Mouse (Mus musculus) liver, embryonic 18 days (tissue): ENCODE results near the gene Foxk2. TPM values are rescaled to one million over a fixed set of nuclear protein-coding genes. Genes with fewer than 3 reads are reported as not detected.

Source experiments
- polyA plus RNA-seq: library from polyadenylated mRNA; depleted of rRNA; stranded (reverse); fragments of >200 nt; gene quantifications from 2 replicates; pipeline ENCODE4 v1.2.3, GENCODE M21; 2012; rRNA removed

The Foxk2 gene
- 7.1 TPM in 2 replicates for polyA plus RNA-seq

DNA sequence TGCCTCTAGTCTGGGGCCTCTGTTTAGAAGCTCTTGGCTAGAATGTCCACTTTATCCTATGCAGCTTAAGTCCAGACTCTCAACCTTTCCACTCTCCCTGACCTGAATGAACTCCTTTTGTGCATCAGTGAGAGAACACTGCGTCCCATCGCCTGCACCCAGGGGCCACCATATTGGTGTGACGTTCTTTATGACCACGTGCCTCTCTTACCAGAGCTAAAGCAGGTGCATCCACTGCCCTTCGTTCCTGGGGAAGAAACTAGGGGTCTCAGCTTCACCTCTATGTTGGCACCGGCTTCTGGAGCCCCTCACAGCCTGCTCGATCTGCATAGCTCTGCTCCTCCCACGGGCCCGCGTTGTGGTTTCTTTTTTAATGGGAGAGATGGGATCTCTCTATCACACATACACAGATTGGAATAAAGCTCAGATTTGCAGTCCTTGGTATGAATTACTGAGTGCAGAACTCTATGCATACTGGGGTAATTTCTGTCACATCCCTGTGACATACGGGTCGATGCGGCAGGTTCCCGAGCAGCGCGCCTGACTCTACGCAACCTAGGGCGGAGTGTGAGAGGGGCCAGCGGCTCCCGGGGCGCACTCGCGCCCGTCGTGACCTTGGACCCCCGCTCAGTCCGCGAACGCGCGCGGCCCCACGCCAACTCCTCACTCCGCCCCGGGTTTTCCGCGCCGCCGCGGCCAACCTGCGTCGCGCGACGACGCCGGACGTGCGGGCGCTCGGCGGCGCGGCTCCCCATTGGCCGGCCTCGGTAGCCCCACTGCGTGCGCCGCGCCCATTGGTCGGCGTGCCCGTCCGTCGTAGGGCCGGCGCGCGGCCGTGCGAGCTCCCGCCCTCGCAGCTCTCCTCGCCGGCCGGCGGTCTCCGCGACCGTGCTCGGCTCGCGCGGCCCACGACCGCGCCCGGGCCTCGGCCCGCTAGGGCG is at the start of gene Foxk2:
Gene Foxk2, plus strand, starts transcription at position 831 of the 941 bp plus-strand sequence.

GRCm38 (mm10) chr11:121229018-121229439 is 30.8 kb upstream of the Foxk2 start, which contains the start of gene Cybc1:
TSS of gene Cybc1 (minus strand) at chr11:121229322.

GRCm38 (mm10) chr11:121236564-121237344 is 23.0 kb upstream of the Foxk2 start, which contains the start of gene Narf:
TSS of gene Narf (plus strand) at chr11:121237253.

DNA sequence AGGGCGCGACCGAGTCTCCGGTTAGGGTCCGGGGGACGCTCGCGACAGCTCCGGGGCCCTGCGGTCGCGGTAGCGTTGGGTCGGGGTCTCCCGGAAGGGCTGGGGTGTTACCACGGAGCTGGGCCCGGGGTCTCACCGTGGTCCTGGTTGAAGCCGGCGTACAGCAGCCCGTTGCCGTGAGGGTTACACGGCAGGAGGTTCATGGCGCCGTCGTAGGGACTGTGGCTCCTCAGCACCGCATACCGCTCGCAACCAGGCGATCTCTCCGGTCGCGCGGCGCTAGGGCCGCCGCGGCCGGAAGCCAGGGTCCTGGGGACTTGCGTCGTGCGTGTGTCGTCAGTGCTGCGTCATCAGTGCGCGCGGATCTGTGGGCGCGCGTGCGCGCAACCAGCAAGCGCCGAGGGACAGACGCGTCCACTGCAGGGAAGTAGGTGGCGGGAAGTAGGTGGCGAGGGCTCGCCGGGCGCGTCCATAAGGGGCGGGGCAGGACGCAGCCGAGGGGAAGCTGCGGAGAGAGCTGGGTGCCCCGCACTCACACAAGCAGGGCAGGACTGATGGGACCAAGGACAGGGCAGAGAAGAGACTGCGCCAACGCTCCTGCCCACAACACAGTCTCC is 94.4 kb downstream of the Foxk2 start, which contains the start of gene Wdr45b:
Gene Wdr45b, minus strand, starts transcription at position 355 of the 617 bp plus-strand sequence.

Other genes starting within 250 kb of the Foxk2 start
- gene Cd7, start 220.6 kb upstream of the Foxk2 start, polyA plus RNA-seq: 1.0 and 2.6 TPM in 2 replicates
- 0.02 and 0.08 TPM in 2 replicates for gene Sectm1b, start 196.4 kb upstream of the Foxk2 start, polyA plus RNA-seq
- 2.1 and 2.3 TPM in 2 replicates for gene Sectm1a, start 178.8 kb upstream of the Foxk2 start, polyA plus RNA-seq
- not detected in 2 replicates for gene Tex19.2, start 141.3 kb upstream of the Foxk2 start, polyA plus RNA-seq
- gene Tex19.1, start 113.8 kb upstream of the Foxk2 start, polyA plus RNA-seq: 0.04 TPM in 1 of 2 replicates, not detected in the other
- gene Uts2r, start 99.7 kb upstream of the Foxk2 start, polyA plus RNA-seq: not detected in 2 replicates
- gene Hexdc, start 55.6 kb upstream of the Foxk2 start, polyA plus RNA-seq: 9.8 and 11.2 TPM in 2 replicates
- 6.6 and 6.7 TPM in 2 replicates for gene Ogfod3, start 55.3 kb upstream of the Foxk2 start, polyA plus RNA-seq
- gene Cybc1, start 30.7 kb upstream of the Foxk2 start, polyA plus RNA-seq: 17.4 and 17.8 TPM in 2 replicates
- gene Narf, start 22.7 kb upstream of the Foxk2 start, polyA plus RNA-seq: 32.3 and 34.5 TPM in 2 replicates
- gene Wdr45b, start 94.5 kb downstream of the Foxk2 start, polyA plus RNA-seq: 17.3 and 17.6 TPM in 2 replicates
- gene Rab40b, start 128.3 kb downstream of the Foxk2 start, polyA plus RNA-seq: 0.31 TPM in 2 replicates
- gene Fn3krp, start 161.4 kb downstream of the Foxk2 start, polyA plus RNA-seq: 11.8 and 13.2 TPM in 2 replicates
- gene Fn3k, start 174.9 kb downstream of the Foxk2 start, polyA plus RNA-seq: 10.9 and 11.1 TPM in 2 replicates
- 21.4 and 22.0 TPM in 2 replicates for gene Tbcd, start 192.0 kb downstream of the Foxk2 start, polyA plus RNA-seq